8 mouse cellular contexts compared by ENCODE assay signal in the genomic region with DNA sequence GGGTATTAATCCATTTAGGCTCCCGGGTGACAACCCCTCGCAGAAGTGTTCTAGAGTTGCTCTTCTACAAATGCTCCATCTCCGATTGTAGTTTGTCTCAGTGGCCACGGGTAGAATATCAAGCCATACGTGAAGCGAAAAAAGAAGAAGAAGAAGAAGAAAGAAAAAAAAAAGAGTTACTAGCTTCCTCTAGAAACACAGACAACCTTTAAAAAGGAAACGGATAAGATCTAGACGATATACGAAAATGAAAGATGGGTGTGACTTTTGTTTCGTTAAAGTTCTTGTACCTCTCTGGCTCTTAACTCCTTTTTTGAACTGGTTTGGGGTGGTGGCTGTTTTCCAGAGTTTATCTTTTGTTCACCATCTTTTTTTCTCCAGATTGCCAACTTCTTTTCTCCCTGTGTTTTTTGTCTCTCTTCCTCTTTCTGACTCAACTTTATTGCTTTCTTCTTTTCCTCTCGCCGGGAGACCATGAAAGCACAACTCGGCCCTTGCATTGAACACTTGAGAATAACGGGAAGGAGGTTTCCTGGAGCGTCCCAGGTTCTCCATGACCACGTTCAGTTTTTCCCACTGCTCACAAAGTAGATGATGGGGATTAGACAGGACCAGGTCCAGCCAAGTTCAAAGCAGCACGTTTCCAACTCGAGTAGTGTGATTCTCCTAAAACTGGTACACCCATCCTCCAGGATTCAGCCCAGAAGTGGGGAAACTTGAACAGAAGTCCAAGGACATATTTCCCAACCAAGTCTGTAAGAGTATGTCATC. TPM values are rescaled to one million over a fixed set of nuclear protein-coding genes. Genes with fewer than 3 reads are reported as not detected.
DNase-seq lines count a peak whose midpoint lies in the region; ATAC-seq lines count a peak whose summit lies in the region.

No protein-coding gene starts in this region.

- H3K27me3 ChIP-seq in erythroblast, embryonic 14.5 days (ENCODE audit: control insufficient read depth) = peaks cover 20% of the 10 kb centered on the region
- no peaks in the 10 kb centered on the region for H3K27me3 ChIP-seq in heart, embryonic 11.5 days (ENCODE audit: control insufficient read depth, insufficient read depth, low read length)
- peaks cover 17% of the 10 kb centered on the region for H3K27me3 ChIP-seq in liver, embryonic 12.5 days (replicated peaks)
- H3K27me3 ChIP-seq in splenic B cell, adult 2 months (ENCODE audit: control insufficient read depth, insufficient read depth, low read length, poor library complexity, severe bottlenecking) = no peaks in the 10 kb centered on the region; the same call in 1 of the 2 replicates

- peaks cover under 1% of the 10 kb centered on the region for H3K36me3 ChIP-seq in erythroblast, embryonic 14.5 days (ENCODE audit: control insufficient read depth)
- peaks cover under 1% of the 10 kb centered on the region; the same call in 1 of the 2 replicates for H3K36me3 ChIP-seq in heart, embryonic 11.5 days (ENCODE audit: control insufficient read depth, insufficient read depth, low read length)
- peaks cover 1% of the 10 kb centered on the region; the same call in 1 of the 2 replicates for H3K36me3 ChIP-seq in liver, embryonic 12.5 days
- no peaks in the 10 kb centered on the region for H3K36me3 ChIP-seq in splenic B cell, adult 2 months (ENCODE audit: control insufficient read depth, insufficient read depth, low read length, poor library complexity, severe bottlenecking)

- no peaks in the 10 kb centered on the region for H3K9me3 ChIP-seq in erythroblast, embryonic 14.5 days (ENCODE audit: control insufficient read depth, low read length)
- H3K9me3 ChIP-seq in heart, embryonic 11.5 days (replicated peaks; ENCODE audit: control insufficient read depth, low read length) = no peaks in the 10 kb centered on the region
- H3K9me3 ChIP-seq in liver, embryonic 12.5 days (replicated peaks) = no peaks in the 10 kb centered on the region

- peak overlapping the region; percentile 95 for H3K4me2 ChIP-seq in heart, embryonic 11.5 days
- H3K4me2 ChIP-seq in liver, embryonic 12.5 days = peak overlapping the region; percentile 99

- peak overlapping the region; percentile 80 for H3K4me3 ChIP-seq in erythroblast, embryonic 14.5 days (replicated peaks)
- H3K4me3 ChIP-seq in heart, embryonic 11.5 days (ENCODE audit: low read depth, low read length) = peak overlapping the region; percentile 90
- H3K4me3 ChIP-seq in liver, embryonic 12.5 days = peak overlapping the region; percentile 87

- no peak overlapping the region for H3K9ac ChIP-seq in heart, embryonic 11.5 days (ENCODE audit: low read depth, low read length)
- H3K9ac ChIP-seq in liver, embryonic 12.5 days = peak overlapping the region; percentile 67

- ATAC-seq in erythroblast, adult 5-6 weeks (replicated peaks; ENCODE audit: low FRiP score, poor library complexity, severe bottlenecking) = no peak
- no peak for ATAC-seq in heart, embryonic 11.5 days (replicated peaks; ENCODE audit: insufficient number of reproducible peaks, low FRiP score, low TSS enrichment)
- no peak for ATAC-seq in liver, embryonic 12.5 days

- WGBS in heart, embryonic 11.5 days (ENCODE audit: insufficient replicate concordance) = 2% methylated on average over 18 of the region's 18 CpGs
- WGBS in liver, embryonic 12.5 days (ENCODE audit: insufficient replicate concordance) = 1% methylated on average over 18 of the region's 18 CpGs

- peaks cover 43% of the 10 kb centered on the region for H3K4me1 ChIP-seq in erythroblast, embryonic 14.5 days (ENCODE audit: control insufficient read depth)
- peaks cover 6% of the 10 kb centered on the region for H3K4me1 ChIP-seq in heart, embryonic 11.5 days (ENCODE audit: control insufficient read depth, insufficient read depth, low read length)
- H3K4me1 ChIP-seq in liver, embryonic 12.5 days = peaks cover 32% of the 10 kb centered on the region

- H3K27ac ChIP-seq in heart, embryonic 11.5 days (ENCODE audit: low read depth, low read length) = no peak overlapping the region
- no peak overlapping the region for H3K27ac ChIP-seq in liver, embryonic 12.5 days

- peak; percentile 11 for DNase-seq in NIH3T3 (ENCODE audit: low read depth)
- peak; percentile 58 for DNase-seq in splenic B cell, adult 2 months (ENCODE audit: low read depth, low spot score)
- no peak for DNase-seq in adrenal gland, postnatal 14 days
- no peak for DNase-seq in cerebellum, adult 11 months

RNA-seq across cellular contexts. Expression of gene Mllt3, which starts 1.4 kb away (rescaled TPM):
- 4.6 and 7.8 TPM in 2 replicates for polyA plus RNA-seq in erythroblast, embryonic 14.5 days (2012)
- 84.9 and 85.9 TPM in 2 replicates for total RNA-seq in erythroblast, adult 5-6 weeks (2015; ENCODE audit: low replicate concordance)
- 93.2 and 111 TPM in 2 replicates for total RNA-seq in erythroblast, adult 5-6 weeks (2017; ENCODE audit: low replicate concordance)
- polyA plus RNA-seq in heart, embryonic 11.5 days (2014; fragmentation: Nextera tagmentation; extraction: Ambion mirVana) = 62.5 and 67.6 TPM in 2 replicates
- 88.6 and 92.6 TPM in 2 replicates for polyA plus RNA-seq in liver, embryonic 12.5 days (2016; fragmentation: Nextera tagmentation; extraction: Ambion mirVana)
- total RNA-seq in adrenal gland, postnatal 14 days (2021) = 23.5 and 24.5 TPM in 2 replicates

RNA-seq across cellular contexts. Expression of gene Focad, which starts 59.9 kb away (rescaled TPM):
- 0.28 and 0.29 TPM in 2 replicates for polyA plus RNA-seq in erythroblast, embryonic 14.5 days (2012)
- 12.3 and 18.8 TPM in 2 replicates for total RNA-seq in erythroblast, adult 5-6 weeks (2015; ENCODE audit: low replicate concordance)
- total RNA-seq in erythroblast, adult 5-6 weeks (2017; ENCODE audit: low replicate concordance) = 3.1 and 4.9 TPM in 2 replicates
- polyA plus RNA-seq in heart, embryonic 11.5 days (2014; fragmentation: Nextera tagmentation; extraction: Ambion mirVana) = 12.2 and 13.3 TPM in 2 replicates
- 13.5 and 14.0 TPM in 2 replicates for polyA plus RNA-seq in liver, embryonic 12.5 days (2016; fragmentation: Nextera tagmentation; extraction: Ambion mirVana)
- 27.6 and 28.6 TPM in 2 replicates for total RNA-seq in adrenal gland, postnatal 14 days (2021)

Comparison
In these comparisons a context has a peak if more than half of its experiments do, and no peak if none do; other contexts are left out.
1. DNase-seq: peak in NIH3T3 (single experiment) and splenic B cell, adult 2 months (single experiment); none in adrenal gland, postnatal 14 days (single experiment) and cerebellum, adult 11 months (single experiment).
2. RNA of gene Focad, which starts 59.9 kb away (polyA plus RNA-seq): 13.5 to 14.0 TPM in liver, embryonic 12.5 days and 12.2 to 13.3 TPM in heart, embryonic 11.5 days; 0.28 to 0.29 TPM in erythroblast, embryonic 14.5 days; every median in the first group is over 10 times any median in the second.
3. Peak in every context shown above with its lines, with median percentiles within 50 percentile points of each other: H3K4me3 ChIP-seq.